ENCODE assay signal across 18 mouse cellular contexts in the genomic region with DNA sequence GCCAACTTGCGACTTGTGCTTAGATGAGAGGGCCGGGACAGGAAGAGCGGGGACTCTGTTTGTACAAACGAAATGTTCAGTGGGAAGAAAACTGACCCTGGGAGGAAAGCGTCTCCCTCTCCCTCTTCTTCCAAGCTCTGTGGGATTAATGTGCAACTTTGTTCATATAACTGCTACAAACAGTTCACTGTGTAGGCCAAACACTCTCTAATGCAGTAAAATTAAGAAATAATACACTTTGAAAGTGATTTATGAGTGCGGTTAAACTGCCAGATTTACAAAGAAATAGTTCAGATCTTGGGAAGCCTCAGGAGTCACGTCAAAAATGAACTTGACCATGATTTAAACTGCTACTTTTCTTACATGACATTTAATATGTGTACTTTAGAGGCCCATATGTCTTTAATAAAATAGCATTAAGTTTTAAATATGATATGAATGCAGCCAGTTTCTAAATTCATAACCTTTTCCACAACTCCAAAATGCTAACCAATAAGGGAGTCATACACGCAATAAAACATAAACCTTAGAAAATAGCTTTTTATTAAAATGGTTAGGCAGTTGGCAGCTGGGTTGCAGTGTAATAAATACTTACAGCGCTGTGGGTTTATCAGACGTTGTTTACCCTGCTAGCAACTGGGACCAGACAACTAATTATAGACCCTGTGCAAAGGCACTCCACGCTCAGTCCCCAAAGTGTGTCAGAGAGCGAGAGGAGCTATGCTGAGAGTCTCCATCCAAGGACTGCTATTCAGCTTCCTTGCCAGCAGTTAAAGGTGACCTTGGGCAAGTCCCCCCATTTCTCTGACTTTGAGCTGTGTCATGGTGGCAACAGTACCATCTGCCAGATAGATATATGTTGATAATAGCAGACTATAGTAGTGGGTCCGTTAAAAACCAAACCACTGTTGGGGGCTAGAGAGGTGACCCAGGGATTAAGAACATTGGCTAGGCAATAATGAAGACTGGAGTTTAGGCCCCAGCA.
DNase-seq lines count a peak whose midpoint lies in the region; ATAC-seq and TF ChIP-seq lines count a peak whose summit lies in the region.
"Had no signal": no experiment of that assay in that cellular context is flagged by ENCODE, and none has a peak within 500 bp of the region (broad histone marks: within the 10 kb centered on the region; RNA-seq: fewer than 3 reads in every experiment).

No protein-coding gene starts in this region.

- TF ChIP-seq POLR2A in embryonic fibroblast, embryonic 13.5 days (IDR thresholded peaks at IDR 0.05; ENCODE audit: low read depth, low read length), result no peak
- TF ChIP-seq POLR2A in limb, embryonic 14.5 days (IDR thresholded peaks at IDR 0.05; ENCODE audit: borderline replicate concordance, extremely low read depth, insufficient read depth, insufficient read length), result no peak

- H3K9ac ChIP-seq in limb, embryonic 14.5 days (ENCODE audit: low read depth, low read length, severe bottlenecking), result no peak overlapping the region
- H3K9ac ChIP-seq in intestine, embryonic 16.5 days (ENCODE audit: low read depth, low read length), result no peak overlapping the region

- no peaks in the 10 kb centered on the region for H3K27me3 ChIP-seq in limb, embryonic 14.5 days (ENCODE audit: control insufficient read depth, insufficient read depth, low read length)
- H3K27me3 ChIP-seq in intestine, embryonic 16.5 days (replicated peaks; ENCODE audit: control insufficient read depth, insufficient read depth, low read length), result no peaks in the 10 kb centered on the region

- H3K4me3 ChIP-seq in gastrocnemius, adult 2 months, result no peak overlapping the region
- H3K4me3 ChIP-seq in embryonic fibroblast, embryonic 13.5 days (ENCODE audit: insufficient read depth, low read length), result no peak overlapping the region
- H3K4me3 ChIP-seq in limb, embryonic 14.5 days (replicated peaks; ENCODE audit: low read length), result no peak overlapping the region
- H3K4me3 ChIP-seq in intestine, embryonic 16.5 days (ENCODE audit: low read length), result no peak overlapping the region
- H3K4me3 ChIP-seq: heart, adult 2 months; hindbrain, embryonic 10.5 days; midbrain, embryonic 10.5 days had no signal

- peak overlapping the region; percentile 80 for H3K27ac ChIP-seq in gastrocnemius, adult 2 months
- peak overlapping the region; percentile 86 for H3K27ac ChIP-seq in embryonic fibroblast, embryonic 13.5 days (ENCODE audit: insufficient read depth, low read length)
- H3K27ac ChIP-seq in limb, embryonic 14.5 days (replicated peaks; ENCODE audit: low read depth, low read length), result no peak overlapping the region
- no peak overlapping the region for H3K27ac ChIP-seq in intestine, embryonic 16.5 days (ENCODE audit: low read length)
- H3K27ac ChIP-seq: heart, adult 2 months; hindbrain, embryonic 10.5 days had no signal

- WGBS in limb, embryonic 14.5 days, result 26% methylated on average over 13 of the region's 13 CpGs
- WGBS in intestine, embryonic 16.5 days, result 44% methylated on average over 13 of the region's 13 CpGs

- H3K4me1 ChIP-seq in embryonic fibroblast, embryonic 13.5 days (ENCODE audit: control insufficient read depth, insufficient read depth, low read length), result peaks cover 6% of the 10 kb centered on the region; the same call in 1 of the 2 replicates
- H3K4me1 ChIP-seq in limb, embryonic 14.5 days (ENCODE audit: control insufficient read depth, insufficient read depth, low read length), result peaks cover 15% of the 10 kb centered on the region
- H3K4me1 ChIP-seq in intestine, embryonic 16.5 days (ENCODE audit: control insufficient read depth, insufficient read depth, low read length), result peaks cover 7% of the 10 kb centered on the region
- H3K4me1 ChIP-seq: hindbrain, embryonic 10.5 days had no signal

- DNase-seq in gastrocnemius, adult 2 months, result peak; percentile 40
- no peak for DNase-seq in gastrocnemius, postnatal 10 days
- DNase-seq in 3T3-L1 (ENCODE audit: low read depth, low spot score), result peak; percentile 63
- DNase-seq in limb, embryonic 14.5 days (ENCODE audit: low spot score), result peak; percentile 84
- DNase-seq in layer of hippocampus, postnatal 36 days, result no peak
- no peak for DNase-seq in natural killer cell, adult 2 months (ENCODE audit: low spot score in 2 of 2)
- DNase-seq: cerebellum, adult 11-12 months; heart, adult 2 months; spleen, adult 18-20 months had no signal

- H3K4me2 ChIP-seq in limb, embryonic 14.5 days (replicated peaks; ENCODE audit: low read depth, low read length, severe bottlenecking), result no peak overlapping the region
- no peak overlapping the region for H3K4me2 ChIP-seq in intestine, embryonic 16.5 days (ENCODE audit: low read depth, low read length)
- H3K4me2 ChIP-seq: liver, embryonic 11.5 days had no signal

- no peak for TF ChIP-seq CTCF in gastrocnemius, adult 2 months (IDR thresholded peaks at IDR 0.05)
- TF ChIP-seq CTCF in embryonic fibroblast, embryonic 13.5 days (IDR thresholded peaks at IDR 0.05; ENCODE audit: borderline replicate concordance, insufficient read depth, low read length), result no peak

- intact Hi-C loops in gastrocnemius, adult 2 months (cut with DNase I), result no loop called here

- H3K9me3 ChIP-seq in limb, embryonic 14.5 days (ENCODE audit: control insufficient read depth, low read length), result no peaks in the 10 kb centered on the region
- H3K9me3 ChIP-seq in intestine, embryonic 16.5 days (ENCODE audit: control insufficient read depth, low read length), result no peaks in the 10 kb centered on the region
- H3K9me3 ChIP-seq: hindbrain, embryonic 10.5 days; midbrain, embryonic 10.5 days had no signal

- H3K36me3 ChIP-seq in limb, embryonic 14.5 days (ENCODE audit: control insufficient read depth, insufficient read depth, low read length), result no peaks in the 10 kb centered on the region
- H3K36me3 ChIP-seq in intestine, embryonic 16.5 days (ENCODE audit: control insufficient read depth, insufficient read depth, low read length), result no peaks in the 10 kb centered on the region
- H3K36me3 ChIP-seq: G1E; hindbrain, embryonic 10.5 days; midbrain, embryonic 10.5 days had no signal

- peak; percentile 65 for ATAC-seq in limb, embryonic 14.5 days (ENCODE audit: low FRiP score, low read depth)
- ATAC-seq in intestine, embryonic 16.5 days, result no peak
- ATAC-seq: activated CD4-positive, CD25-positive, alpha-beta regulatory T cell, adult 4 months; intestine, postnatal 0 days; lung, postnatal 0 days had no signal

Comparison
In these comparisons a context has a peak if more than half of its experiments do, and no peak if none do; other contexts are left out.
1. DNase-seq: peak in gastrocnemius, adult 2 months (single experiment), 3T3-L1 (single experiment) and limb, embryonic 14.5 days (single experiment); none in gastrocnemius, postnatal 10 days (single experiment), layer of hippocampus, postnatal 36 days (0 of 2) and natural killer cell, adult 2 months (0 of 2).
2. H3K27ac ChIP-seq: peak in gastrocnemius, adult 2 months (single experiment) and embryonic fibroblast, embryonic 13.5 days (single experiment); none in limb, embryonic 14.5 days (single experiment) and intestine, embryonic 16.5 days (single experiment).